Mouse (Mus musculus) ES-E14 (cell line): ENCODE data around the gene Olfr978. TPM values are rescaled to one million over a fixed set of nuclear protein-coding genes. Genes with fewer than 3 reads are reported as not detected.

Experiments used
- DNase-seq: peaks from one replicate; pipeline ENCODE4 v3.0.0-alpha.2; 2013; ENCODE audit warnings: low read depth, low spot score
- H3K27ac ChIP-seq: 2 replicates; pipeline ENCODE4 v1.5.1; 2012; ENCODE audit warnings: low read depth, mild to moderate bottlenecking, low read length, moderate library complexity, mixed read lengths; ENCODE audit not compliant: poor library complexity, insufficient read depth, severe bottlenecking
- H3K36me3 ChIP-seq: 2 replicates; pipeline ENCODE4 v1.6.1; 2012; ENCODE audit warnings: mild to moderate bottlenecking, low read length, moderate library complexity, mixed read lengths; ENCODE audit not compliant: control insufficient read depth, poor library complexity, insufficient read depth, severe bottlenecking
- H3K4me1 ChIP-seq, 2 experiments: fragments of 150-350 bp in 1 of 2; sonication (generic) in 1 of 2; 2 replicates each; pipeline ENCODE4 v1.6.1; 2012; ENCODE audit warnings: low read length in 2 of 2, mild to moderate bottlenecking in 1 of 2, mixed read lengths in 1 of 2; ENCODE audit not compliant: control insufficient read depth in 2 of 2, insufficient read depth in 2 of 2, poor library complexity in 1 of 2
- H3K4me3 ChIP-seq, 2 experiments: fragments of 150-350 bp in 1 of 2; sonication (generic) in 1 of 2; 2 replicates each; pipeline ENCODE4 v1.5.1; 2012; ENCODE audit warnings: low read length in 2 of 2, low read depth in 1 of 2, mild to moderate bottlenecking in 1 of 2, mixed read lengths in 1 of 2; ENCODE audit not compliant: insufficient read depth in 1 of 2, poor library complexity in 1 of 2, severe bottlenecking in 1 of 2
- H3K9ac ChIP-seq: 2 replicates; pipeline ENCODE4 v1.6.1; 2012; ENCODE audit warnings: low read depth, mild to moderate bottlenecking, low read length, mixed read lengths; ENCODE audit not compliant: poor library complexity, insufficient read depth, severe bottlenecking
- H3K9me3 ChIP-seq: fragments of 150-350 bp; sonication (generic); 2 replicates; pipeline ENCODE4 v1.6.1; 2012; ENCODE audit warnings: low read depth, mild to moderate bottlenecking, low read length; ENCODE audit not compliant: control insufficient read depth, insufficient read depth
- CHD2 ChIP-seq: IDR thresholded peaks from 2 replicates; pipeline ENCODE4 v1.6.1; 2014; ENCODE audit warnings: mild to moderate bottlenecking, low read depth, low read length, inconsistent platforms
- HCFC1 ChIP-seq: IDR thresholded peaks from 2 replicates; pipeline ENCODE4 v1.6.1; 2012; ENCODE audit warnings: low read length, inconsistent platforms, borderline replicate concordance; ENCODE audit not compliant: insufficient read depth
- MAFK ChIP-seq: IDR thresholded peaks from 2 replicates; pipeline ENCODE4 v1.6.1; 2014; ENCODE audit warnings: mild to moderate bottlenecking, low read depth, low read length, inconsistent platforms; ENCODE audit not compliant: insufficient read depth
- ZC3H11A ChIP-seq: IDR thresholded peaks from 2 replicates; pipeline ENCODE4 v1.6.1; 2012; ENCODE audit warnings: low read depth, mild to moderate bottlenecking, inconsistent platforms, low read length, borderline replicate concordance
- ZNF384 ChIP-seq: IDR thresholded peaks from 2 replicates; pipeline ENCODE4 v1.6.1; 2012; ENCODE audit warnings: low read depth, low read length, inconsistent platforms
- in situ Hi-C, 2 experiments: fragments of 600-800 bp; cut with MboI; formaldehyde crosslinking; loops; one replicate each; pipeline ENCODE4 v1.15.1; 2025; ENCODE audit warnings: low sequenced_read_pairs in 2 of 2, inconsistent platforms in 1 of 2; ENCODE audit not compliant: unreplicated experiment in 2 of 2
- total RNA-seq: library from RNA; depleted of rRNA; stranded (reverse); fragments of 300-350 nt; gene quantifications from 2 replicates; pipeline ENCODE4 v1.2.3, GENCODE M21; 2012; rRNA removed

The Olfr978 gene
- total RNA-seq, 1 experiment: not detected

- in situ Hi-C loops: no loop called here
- no peak within 1 kb of the TSS for H3K27ac ChIP-seq
- H3K4me3 ChIP-seq: no peak within 1 kb of the TSS
- H3K36me3 ChIP-seq: no peaks in the 10 kb centered on the region
- DNase-seq: no peak
- no peaks in the 10 kb centered on the region for H3K4me1 ChIP-seq
- H3K9me3 ChIP-seq: no peaks in the 10 kb centered on the region
- no peak for TF ChIP-seq HCFC1
- TF ChIP-seq MAFK: no peak
- TF ChIP-seq ZNF384: no peak
- TF ChIP-seq CHD2: no peak
- TF ChIP-seq ZC3H11A: no peak
- no peak within 1 kb of the TSS for H3K9ac ChIP-seq
These were observed 17.6 kb downstream of the Olfr978 start, which contains the start of gene Olfr980 for GRCm38 (mm10) chr9:40009482-40009881. Gene Olfr980, minus strand, starts transcription at chr9:40009582.

GRCm38 (mm10) chr9:40021164-40021563, 29.3 kb downstream of the Olfr978 start, which contains the start of gene Olfr981:
Gene Olfr981, plus strand, starts transcription at chr9:40021464.
- no peak within 1 kb of the TSS for H3K4me3 ChIP-seq
- no peak for TF ChIP-seq CHD2
- no peak for TF ChIP-seq MAFK
- no peak for TF ChIP-seq ZNF384
- TF ChIP-seq HCFC1: no peak
- TF ChIP-seq ZC3H11A: no peak
- DNase-seq: no peak
- in situ Hi-C loops: no loop called here
- H3K9ac ChIP-seq: no peak within 1 kb of the TSS
- H3K27ac ChIP-seq: no peak within 1 kb of the TSS
- no peaks in the 10 kb centered on the region for H3K9me3 ChIP-seq
- H3K4me1 ChIP-seq: no peaks in the 10 kb centered on the region
- H3K36me3 ChIP-seq: no peaks in the 10 kb centered on the region

Other genes with a start within 250 kb of the Olfr978 start
- gene Olfr967, start 245.9 kb upstream of the Olfr978 start, total RNA-seq: not detected in 2 replicates
- gene Olfr968, start 208.9 kb upstream of the Olfr978 start, total RNA-seq: 0.05 TPM in 1 of 2 replicates, not detected in the other
- gene Olfr969, start 201.2 kb upstream of the Olfr978 start, total RNA-seq: not detected in 2 replicates
- gene Olfr970, start 183.3 kb upstream of the Olfr978 start, total RNA-seq: not detected in 2 replicates
- gene Olfr971, start 155.2 kb upstream of the Olfr978 start, total RNA-seq: not detected in 2 replicates
- not detected in 2 replicates for gene Olfr972, start 125.7 kb upstream of the Olfr978 start, total RNA-seq
- gene Olfr229, start 84.8 kb upstream of the Olfr978 start, total RNA-seq: not detected in 2 replicates
- gene Olfr974, start 54.6 kb upstream of the Olfr978 start, total RNA-seq: not detected in 2 replicates
- not detected in 2 replicates for gene Olfr975, start 40.1 kb upstream of the Olfr978 start, total RNA-seq
- gene Olfr976, start 31.0 kb upstream of the Olfr978 start, total RNA-seq: not detected in 2 replicates
- 0.13 TPM in 1 of 2 replicates, not detected in the other for gene Olfr979, start 11.4 kb downstream of the Olfr978 start, total RNA-seq
- 0.16 TPM in 1 of 2 replicates, not detected in the other for gene Olfr980, start 17.5 kb downstream of the Olfr978 start, total RNA-seq
- gene Olfr981, start 29.4 kb downstream of the Olfr978 start, total RNA-seq: not detected in 2 replicates
- gene Olfr982, start 81.7 kb downstream of the Olfr978 start, total RNA-seq: 0.05 TPM in 1 of 2 replicates, not detected in the other
- gene Olfr983, start 101.5 kb downstream of the Olfr978 start, total RNA-seq: 0.13 and 0.21 TPM in 2 replicates
- gene Olfr984, start 122.1 kb downstream of the Olfr978 start, total RNA-seq: 0.36 and 0.48 TPM in 2 replicates
- 3.4 and 3.8 TPM in 2 replicates for gene Olfr985, start 138.1 kb downstream of the Olfr978 start, total RNA-seq
- gene Tmem225, start 156.0 kb downstream of the Olfr978 start, total RNA-seq: not detected in 2 replicates
- gene Olfr986, start 188.8 kb downstream of the Olfr978 start, total RNA-seq: 0.31 and 0.53 TPM in 2 replicates
- gene Zfp202, start 200.2 kb downstream of the Olfr978 start, total RNA-seq: 2.1 and 2.2 TPM in 2 replicates